In genomic region chr15:81008689-81009123, GRCm38 (mm10) we compare ENCODE assay signal across 10 mouse cellular contexts. TPM values are rescaled to one million over a fixed set of nuclear protein-coding genes. Genes with fewer than 3 reads are reported as not detected.
A peak's percentile ranks its signal among the peaks of the same experiment; 100 is the strongest.
DNase-seq lines count a peak whose midpoint lies in the region; TF ChIP-seq lines count a peak whose summit lies in the region.
"Had no signal": no experiment of that assay in that cellular context is flagged by ENCODE, and none has a peak within 500 bp of the region (broad histone marks: within the 10 kb centered on the region; RNA-seq: fewer than 3 reads in every experiment).

No protein-coding gene starts in this region.

- H3K9me3 ChIP-seq in ES-E14 (ENCODE audit: control insufficient read depth, insufficient read depth, low read depth, low read length) = no peaks in the 10 kb centered on the region
- H3K9me3 ChIP-seq: hindbrain, embryonic 15.5 days; midbrain, embryonic 12.5 days had no signal

- peak overlapping the region; percentile 34; the same call in 1 of the 2 replicates for H3K9ac ChIP-seq in ES-E14 (ENCODE audit: insufficient read depth, low read depth, low read length, poor library complexity, severe bottlenecking)
- H3K9ac ChIP-seq: hindbrain, embryonic 15.5 days; midbrain, embryonic 12.5 days had no signal

- H3K36me3 ChIP-seq in ES-E14 (ENCODE audit: control insufficient read depth, insufficient read depth, low read length, poor library complexity, severe bottlenecking) = peaks cover 22% of the 10 kb centered on the region

- peak overlapping the region in 1 of 2 experiments; percentile 48; a peak in 2 of 4 replicates for H3K4me3 ChIP-seq in ES-E14 (ENCODE audit: insufficient read depth in 1 of 2, low read depth in 1 of 2, low read length in 2 of 2, poor library complexity in 1 of 2, severe bottlenecking in 1 of 2)
- H3K4me3 ChIP-seq: hindbrain, embryonic 15.5 days; midbrain, embryonic 12.5 days had no signal

- peaks cover 0 to 6% of the 10 kb centered on the region in 2 experiments; a peak in 1 of 4 replicates for H3K4me1 ChIP-seq in ES-E14 (ENCODE audit: control insufficient read depth in 2 of 2, insufficient read depth in 2 of 2, low read length in 2 of 2, poor library complexity in 1 of 2)
- H3K4me1 ChIP-seq: hindbrain, embryonic 15.5 days; midbrain, embryonic 12.5 days had no signal

- in situ Hi-C loops in ES-E14 (cut with MboI; ENCODE audit: low sequenced_read_pairs in 2 of 2, unreplicated experiment in 2 of 2) = no loop called here

- H3K27ac ChIP-seq in ES-E14 (ENCODE audit: insufficient read depth, low read depth, low read length, poor library complexity, severe bottlenecking) = no peak overlapping the region
- H3K27ac ChIP-seq: hindbrain, embryonic 15.5 days; midbrain, embryonic 12.5 days had no signal

- peak; percentile 38 for DNase-seq in heart, postnatal 4 days
- DNase-seq in heart, adult 18-20 months = no peak
- DNase-seq in 3T3-L1 (ENCODE audit: low read depth, low spot score) (peak; percentile 57), ES-E14 (ENCODE audit: low read depth, low spot score) (peak; percentile 33), MN1 (ENCODE audit: low spot score) (no peak)
- DNase-seq in kidney, postnatal 10 days = peak; percentile 66
- no peak for DNase-seq in right cerebral cortex, postnatal 4 days
- no peak for DNase-seq in urinary bladder, postnatal 36 days (ENCODE audit: low spot score in 2 of 2)

TF ChIP-seq in ES-E14, 5 proteins besides CTCF, POLR2A, EP300 and RAD21:
- TF ChIP-seq HCFC1 (IDR thresholded peaks at IDR 0.05; ENCODE audit: borderline replicate concordance, insufficient read depth, low read length) (no peak), ZNF384 (IDR thresholded peaks at IDR 0.05; ENCODE audit: low read depth, low read length) (no peak), CHD2 (IDR thresholded peaks at IDR 0.05; ENCODE audit: low read depth, low read length) (no peak), ZC3H11A (IDR thresholded peaks at IDR 0.05; ENCODE audit: borderline replicate concordance, low read depth, low read length) (peak; percentile 56; the same call in 1 of the 2 replicates), MAFK (IDR thresholded peaks at IDR 0.05; ENCODE audit: insufficient read depth, low read depth, low read length) (no peak)

RNA-seq across cellular contexts. Expression of gene Sgsm3, which starts 31.1 kb away (rescaled TPM):
- total RNA-seq in heart, postnatal 4 days (2021) = 10 to 100 TPM; 10.3 to 10.8 TPM
- total RNA-seq in heart, adult 18-20 months (2021) = 10 to 100 TPM; 13.2 to 13.3 TPM
- total RNA-seq in ES-E14 (2012; rRNA removed) = 51.6 and 71.9 TPM in 2 replicates

Comparison
In these comparisons a context has a peak if more than half of its experiments do, and no peak if none do; other contexts are left out.
1. DNase-seq: peak in heart, postnatal 4 days (single experiment), 3T3-L1 (single experiment), ES-E14 (single experiment) and kidney, postnatal 10 days (single experiment); none in heart, adult 18-20 months (0 of 2), MN1 (single experiment), right cerebral cortex, postnatal 4 days (single experiment) and urinary bladder, postnatal 36 days (0 of 2).